Mouse (Mus musculus): ENCODE measurements around the gene Brf1.

DNA sequence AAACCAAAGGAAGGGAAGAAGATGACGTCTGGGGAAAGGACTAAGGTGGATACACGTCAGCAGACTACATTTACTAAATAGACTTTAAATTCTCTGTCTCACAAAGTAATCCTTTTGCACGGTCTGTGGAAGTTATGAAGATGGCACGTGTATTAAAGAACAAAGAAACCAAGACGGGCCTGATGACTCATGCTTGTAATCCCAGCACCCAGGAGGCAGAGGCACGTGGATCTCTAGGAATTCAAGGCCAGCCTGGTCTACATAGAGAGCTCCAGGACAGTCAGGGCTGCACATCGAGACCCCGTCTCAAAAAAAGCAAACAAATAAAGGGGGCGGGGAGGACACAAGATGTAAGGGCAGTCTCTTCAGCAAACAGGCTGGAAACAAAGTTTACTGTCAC, 25.8 kb downstream of the Brf1 start:
- TF ChIP-seq GATA1 (IDR thresholded peaks at IDR 0.05; ENCODE audit: borderline replicate concordance, low read length), result no peak
- no peak for TF ChIP-seq FLI1 (IDR thresholded peaks at IDR 0.05; ENCODE audit: low read length)
